Mouse (Mus musculus) brown adipose tissue, adult 24 weeks (tissue): ENCODE data around the gene Copb1. TPM values are rescaled to one million over a fixed set of nuclear protein-coding genes. Genes with fewer than 3 reads are reported as not detected.
"Not testable (repeated sequence)": the region's sequence is repeated elsewhere in the genome, so short reads cannot be mapped to it uniquely, and the experiment has no call there.

ENCODE experiments used
- H3K27ac ChIP-seq: fragments of 200-500 bp; replicated peaks from 2 replicates; pipeline ENCODE4 v1.5.1; 2012; ENCODE audit warnings: low read depth, mild to moderate bottlenecking, low read length
- H3K4me1 ChIP-seq: fragments of 200-500 bp; 2 replicates; pipeline ENCODE4 v1.6.1; 2012; ENCODE audit warnings: low read length, mixed read lengths; ENCODE audit not compliant: control insufficient read depth, insufficient read depth, insufficient read length
- H3K4me3 ChIP-seq: fragments of 200-500 bp; 2 replicates; pipeline ENCODE4 v1.5.1; 2012; ENCODE audit warnings: low read depth, mild to moderate bottlenecking, low read length, moderate library complexity; ENCODE audit not compliant: insufficient read depth
- polyA plus RNA-seq: library from polyadenylated mRNA; stranded (reverse); fragments of >200 nt; gene quantifications from 2 replicates; pipeline ENCODE4 v1.2.4, GENCODE M21; 2012; ENCODE audit not compliant: missing spikeins, insufficient read depth, insufficient read length

The Copb1 gene
- polyA plus RNA-seq, 1 experiment = 53.3 TPM

GRCm38 (mm10) chr7:114200651-114201050 is 53.9 kb downstream of the Copb1 start:
- peaks cover 5% of the 10 kb centered on the region; the same call in 1 of the 2 replicates for H3K4me1 ChIP-seq
- H3K27ac ChIP-seq = no peak overlapping the region
- no peak overlapping the region for H3K4me3 ChIP-seq

GRCm38 (mm10) chr7:114199428-114200110 is 54.9 kb downstream of the Copb1 start:
- Histone ChIP-seq H3K4me1 (peaks cover 5% of the 10 kb centered on the region; the same call in 1 of the 2 replicates), H3K4me3 (no peak overlapping the region), H3K27ac (no peak overlapping the region)

GRCm38 (mm10) chr7:114198252-114198651 is 56.3 kb downstream of the Copb1 start:
- Histone ChIP-seq H3K4me3 (no peak overlapping the region), H3K27ac (no peak overlapping the region), H3K4me1 (peaks cover 5% of the 10 kb centered on the region; the same call in 1 of the 2 replicates)

GRCm38 (mm10) chr7:114196588-114196987 is 57.9 kb downstream of the Copb1 start:
- not testable (repeated sequence) for H3K4me3 ChIP-seq, H3K27ac ChIP-seq, H3K4me1 ChIP-seq

- H3K4me3 ChIP-seq, H3K27ac ChIP-seq, H3K4me1 ChIP-seq: not testable (repeated sequence)
Measured at GRCm38 (mm10) chr7:114194788-114195187, 59.7 kb downstream of the Copb1 start.

- Histone ChIP-seq H3K4me3 (no peak overlapping the region), H3K27ac (no peak overlapping the region), H3K4me1 (peaks cover 5% of the 10 kb centered on the region; the same call in 1 of the 2 replicates)
Measured at GRCm38 (mm10) chr7:114194224-114194623, 60.3 kb downstream of the Copb1 start.

- Histone ChIP-seq H3K4me3 (no peak overlapping the region), H3K4me1 (no peaks in the 10 kb centered on the region), H3K27ac (no peak overlapping the region)
Measured at GRCm38 (mm10) chr7:114193284-114194067, 61.0 kb downstream of the Copb1 start.

GRCm38 (mm10) chr7:114192581-114192980 is 61.9 kb downstream of the Copb1 start:
- no peak overlapping the region for H3K27ac ChIP-seq
- no peaks in the 10 kb centered on the region for H3K4me1 ChIP-seq
- H3K4me3 ChIP-seq = no peak overlapping the region

GRCm38 (mm10) chr7:114183416-114183815 is 71.1 kb downstream of the Copb1 start:
- H3K4me3 ChIP-seq = no peak overlapping the region
- H3K27ac ChIP-seq = peak overlapping the region; percentile 1; the same call in 1 of the 2 replicates
- 0 out of 2 replicates have a peak, but pooled peaks cover 3% of the 10 kb centered on the region for H3K4me1 ChIP-seq

- Histone ChIP-seq H3K4me3 (no peak overlapping the region), H3K4me1 (0 out of 2 replicates have a peak, but pooled peaks cover 3% of the 10 kb centered on the region), H3K27ac (no peak overlapping the region)
Measured at GRCm38 (mm10) chr7:114182708-114183107, 71.8 kb downstream of the Copb1 start.

GRCm38 (mm10) chr7:114181391-114181790 is 73.1 kb downstream of the Copb1 start:
- Histone ChIP-seq H3K4me3 (no peak overlapping the region), H3K27ac (no peak overlapping the region), H3K4me1 (0 out of 2 replicates have a peak, but pooled peaks cover 3% of the 10 kb centered on the region)

- Histone ChIP-seq H3K27ac (no peak overlapping the region), H3K4me3 (no peak overlapping the region), H3K4me1 (0 out of 2 replicates have a peak, but pooled peaks cover 3% of the 10 kb centered on the region)
Measured at GRCm38 (mm10) chr7:114176588-114176987, 77.9 kb downstream of the Copb1 start.

GRCm38 (mm10) chr7:114171354-114172097 is 83.0 kb downstream of the Copb1 start:
- H3K27ac ChIP-seq = no peak overlapping the region
- no peaks in the 10 kb centered on the region for H3K4me1 ChIP-seq
- no peak overlapping the region for H3K4me3 ChIP-seq

- H3K4me1 ChIP-seq = no peaks in the 10 kb centered on the region
- no peak overlapping the region for H3K27ac ChIP-seq
- H3K4me3 ChIP-seq = no peak overlapping the region
Measured at GRCm38 (mm10) chr7:114169996-114170395, 84.5 kb downstream of the Copb1 start.

- H3K4me3 ChIP-seq = no peak overlapping the region
- H3K27ac ChIP-seq = no peak overlapping the region
- H3K4me1 ChIP-seq = no peaks in the 10 kb centered on the region
Measured at GRCm38 (mm10) chr7:114169381-114169780, 85.1 kb downstream of the Copb1 start.
